Mouse (Mus musculus) embryonic fibroblast, embryonic 13.5 days (primary cell): ENCODE results near the gene Tmc2.

ENCODE experiments used
- CTCF ChIP-seq: IDR thresholded peaks from 2 replicates; pipeline ENCODE4 v1.5.1; 2011; ENCODE audit warnings: mild to moderate bottlenecking, control low read depth, low read length, moderate library complexity, borderline replicate concordance; ENCODE audit not compliant: insufficient read depth
- POLR2A ChIP-seq: IDR thresholded peaks from 2 replicates; pipeline ENCODE4 v1.6.1; 2011; ENCODE audit warnings: low read depth, mild to moderate bottlenecking, control low read depth, low read length, moderate library complexity

- no peak for TF ChIP-seq CTCF
- peak; percentile 99 for TF ChIP-seq POLR2A
Measured at GRCm38 (mm10) chr2:130274149-130274861, 79.3 kb downstream of the Tmc2 start, which contains the start of gene Nop56.
